Mouse (Mus musculus) midbrain, postnatal 0 days (tissue): ENCODE results near the gene Pnma1. TPM values are rescaled to one million over a fixed set of nuclear protein-coding genes. Genes with fewer than 3 reads are reported as not detected.

Source experiments
- ATAC-seq: fragments of 200-750 bp; cut with Nextera tagmentation; 2 replicates; pipeline ENCODE4 v1.8.0; 2017; ENCODE audit warnings: moderate number of reproducible peaks, mild to moderate bottlenecking, moderate TSS enrichment, moderate library complexity; ENCODE audit not compliant: low FRiP score
- DNase-seq: peaks from one replicate; pipeline ENCODE4 v3.0.0-alpha.2; 2015; ENCODE audit warnings: low spot score
- H3K27ac ChIP-seq: fragments of 300-500 bp; sonication (generic); 2 replicates; pipeline ENCODE4 v1.5.1; 2014; ENCODE audit warnings: low read depth, mild to moderate bottlenecking, low read length, mixed read lengths
- H3K27me3 ChIP-seq: fragments of 300-500 bp; sonication (generic); 2 replicates; pipeline ENCODE4 v1.6.1; 2014; ENCODE audit warnings: low read length, control low read depth, mixed read lengths; ENCODE audit not compliant: insufficient read depth
- H3K36me3 ChIP-seq: fragments of 300-500 bp; sonication (generic); 2 replicates; pipeline ENCODE4 v1.6.1; 2014; ENCODE audit warnings: low read length, control low read depth, mixed read lengths; ENCODE audit not compliant: insufficient read depth
- H3K4me1 ChIP-seq: fragments of 300-500 bp; sonication (generic); 2 replicates; pipeline ENCODE4 v1.6.1; 2014; ENCODE audit warnings: mild to moderate bottlenecking, control low read depth, antibody characterized with exemption, low read length, mixed read lengths; ENCODE audit not compliant: insufficient read depth
- H3K4me2 ChIP-seq: fragments of 300-500 bp; sonication (generic); 2 replicates; pipeline ENCODE4 v1.6.1; 2014; ENCODE audit warnings: low read depth, mild to moderate bottlenecking, low read length, mixed read lengths; ENCODE audit not compliant: poor library complexity, severe bottlenecking
- H3K4me3 ChIP-seq: fragments of 300-500 bp; sonication (generic); 2 replicates; pipeline ENCODE4 v1.5.1; 2014; ENCODE audit warnings: low read depth, mild to moderate bottlenecking, low read length, moderate library complexity
- H3K9ac ChIP-seq: fragments of 300-500 bp; sonication (generic); replicated peaks from 2 replicates; pipeline ENCODE4 v1.6.1; 2014; ENCODE audit warnings: mild to moderate bottlenecking, low read length, moderate library complexity, mixed read lengths; ENCODE audit not compliant: poor library complexity, severe bottlenecking
- H3K9me3 ChIP-seq: fragments of 300-500 bp; sonication (generic); 2 replicates; pipeline ENCODE4 v1.6.1; 2016; ENCODE audit warnings: low read length, control low read depth
- CTCF ChIP-seq: IDR thresholded peaks from 2 replicates; pipeline ENCODE4 v1.5.1; 2016; ENCODE audit warnings: antibody characterized with exemption, mild to moderate bottlenecking
- WGBS: fragments of 180-500 bp; shearing (Covaris S2); extraction: QIAGEN DNeasy Blood & Tissue Kit; methylation state at CpG from one replicate; pipeline ENCODE4 v1.1.7; 2014; 5-methylcytosine and 5-hydroxymethylcytosine counted together
- polyA plus RNA-seq: library from polyadenylated mRNA; unstranded; fragments of >200 nt; fragmentation: Nextera tagmentation; extraction: Ambion mirVana; gene quantifications from 2 replicates; pipeline ENCODE4 v1.2.1, GENCODE M21; 2015
- total RNA-seq: library from RNA; depleted of rRNA; stranded (reverse); fragments of >200 nt; gene quantifications from 2 replicates; pipeline ENCODE4 v1.2.3, GENCODE M21; 2014

The Pnma1 gene
- total and polyA plus RNA-seq, 2 experiments from 2014 or later: 6.0 to 8.2 TPM

- Histone ChIP-seq H3K4me3 (peak overlapping the region; percentile 66), H3K27me3 (no peaks in the 10 kb centered on the region), H3K36me3 (no peaks in the 10 kb centered on the region), H3K4me1 (peaks cover 7% of the 10 kb centered on the region; the same call in 1 of the 2 replicates), H3K9ac (peak overlapping the region; percentile 79), H3K27ac (peak overlapping the region; percentile 89; the same call in 1 of the 2 replicates), H3K9me3 (no peaks in the 10 kb centered on the region), H3K4me2 (peak overlapping the region; percentile 96)
- DNase-seq (no peak), ATAC-seq (no peak)
- no peak for TF ChIP-seq CTCF
- 6% methylated on average over 13 of the region's 13 CpGs for WGBS
These were observed 44.0 kb upstream of the Pnma1 start for GRCm38 (mm10) chr12:84192280-84192679.

GRCm38 (mm10) chr12:84191770-84192169 lies 43.5 kb upstream of the Pnma1 start:
- DNase-seq (no peak), ATAC-seq (no peak)
- Histone ChIP-seq H3K4me2 (peak overlapping the region; percentile 96), H3K4me1 (peaks cover 7% of the 10 kb centered on the region; the same call in 1 of the 2 replicates), H3K27me3 (no peaks in the 10 kb centered on the region), H3K9ac (no peak overlapping the region), H3K9me3 (no peaks in the 10 kb centered on the region), H3K4me3 (peak overlapping the region; percentile 66), H3K27ac (no peak overlapping the region), H3K36me3 (no peaks in the 10 kb centered on the region)
- no peak for TF ChIP-seq CTCF
- WGBS: 19% methylated on average over 5 of the region's 5 CpGs

- ATAC-seq: no peak
- WGBS: 61% methylated on average over 7 of the region's 7 CpGs
- H3K27me3 ChIP-seq: no peaks in the 10 kb centered on the region
- peaks cover 7% of the 10 kb centered on the region; the same call in 1 of the 2 replicates for H3K4me1 ChIP-seq
- H3K27ac ChIP-seq: no peak overlapping the region
- H3K4me2 ChIP-seq: peak overlapping the region; percentile 96
- DNase-seq: no peak
- H3K36me3 ChIP-seq: no peaks in the 10 kb centered on the region
- no peak for TF ChIP-seq CTCF
- H3K9ac ChIP-seq: no peak overlapping the region
- no peak overlapping the region for H3K4me3 ChIP-seq
- no peaks in the 10 kb centered on the region for H3K9me3 ChIP-seq
These were observed 42.9 kb upstream of the Pnma1 start for GRCm38 (mm10) chr12:84191190-84191589.

- no peaks in the 10 kb centered on the region for H3K27me3 ChIP-seq
- no peak overlapping the region for H3K27ac ChIP-seq
- no peak overlapping the region for H3K4me3 ChIP-seq
- H3K36me3 ChIP-seq: no peaks in the 10 kb centered on the region
- no peak for ATAC-seq
- peaks cover 7% of the 10 kb centered on the region; the same call in 1 of the 2 replicates for H3K4me1 ChIP-seq
- no peak for DNase-seq
- no peaks in the 10 kb centered on the region for H3K9me3 ChIP-seq
- 57% methylated on average over 14 of the region's 15 CpGs for WGBS
- H3K9ac ChIP-seq: no peak overlapping the region
- no peak for TF ChIP-seq CTCF
- H3K4me2 ChIP-seq: peak overlapping the region; percentile 29; the same call in 1 of the 2 replicates
These were observed 42.0 kb upstream of the Pnma1 start for GRCm38 (mm10) chr12:84190151-84190820.

GRCm38 (mm10) chr12:84188881-84189444 lies 40.7 kb upstream of the Pnma1 start:
- 75% methylated on average over 14 of the region's 14 CpGs for WGBS
- no peak overlapping the region for H3K27ac ChIP-seq
- H3K4me2 ChIP-seq: no peak overlapping the region
- no peaks in the 10 kb centered on the region for H3K36me3 ChIP-seq
- peaks cover 7% of the 10 kb centered on the region; the same call in 1 of the 2 replicates for H3K4me1 ChIP-seq
- ATAC-seq (no peak), DNase-seq (no peak)
- H3K9ac ChIP-seq: 0 out of 2 replicates have a peak overlapping the region, but pooled peaks have one; percentile 4
- no peak overlapping the region for H3K4me3 ChIP-seq
- no peaks in the 10 kb centered on the region for H3K27me3 ChIP-seq
- no peaks in the 10 kb centered on the region for H3K9me3 ChIP-seq
- TF ChIP-seq CTCF: no peak
